Mouse (Mus musculus) lung, postnatal 0 days (tissue): ENCODE measurements around the gene C4b.
"Not testable (repeated sequence)": the region's sequence is repeated elsewhere in the genome, so short reads cannot be mapped to it uniquely, and the experiment has no call there.

ENCODE experiments used
- CTCF ChIP-seq: IDR thresholded peaks from 2 replicates; pipeline ENCODE4 v1.5.1; 2016; ENCODE audit warnings: antibody characterized with exemption, mild to moderate bottlenecking
- EP300 ChIP-seq: IDR thresholded peaks from 2 replicates; pipeline ENCODE4 v1.6.1; 2016; ENCODE audit warnings: antibody characterized with exemption, mild to moderate bottlenecking, control low read depth

DNA sequence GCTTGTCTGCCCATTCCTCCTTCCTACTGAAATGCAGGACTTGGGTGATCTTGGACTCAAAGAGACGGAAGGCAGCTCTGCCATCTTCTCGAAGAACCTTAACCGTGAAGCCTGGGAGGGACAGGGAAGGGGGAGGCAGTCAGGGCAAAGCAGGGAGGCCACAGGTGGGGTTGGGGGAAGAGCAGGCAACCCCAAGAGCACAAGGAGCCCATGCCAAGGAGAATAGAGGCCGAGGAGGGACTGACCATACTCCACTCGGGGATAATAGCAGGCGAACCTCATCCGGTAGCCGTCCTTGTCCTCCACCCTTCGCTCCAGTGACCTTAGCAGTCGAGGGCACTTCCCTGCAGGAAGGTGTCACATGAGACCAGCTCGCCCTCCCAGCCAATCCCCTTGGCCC is 14.5 kb downstream of the C4b start:
- not testable (repeated sequence) for TF ChIP-seq CTCF, EP300
